Mouse (Mus musculus): ENCODE measurements at regions not wholly inside any gene's neighbourhood (a gene's known extent, or its start where the extent isn't known, plus 50 kb on each side); places are given as distances from the start of the nearest gene placed in this dataset.

DNA sequence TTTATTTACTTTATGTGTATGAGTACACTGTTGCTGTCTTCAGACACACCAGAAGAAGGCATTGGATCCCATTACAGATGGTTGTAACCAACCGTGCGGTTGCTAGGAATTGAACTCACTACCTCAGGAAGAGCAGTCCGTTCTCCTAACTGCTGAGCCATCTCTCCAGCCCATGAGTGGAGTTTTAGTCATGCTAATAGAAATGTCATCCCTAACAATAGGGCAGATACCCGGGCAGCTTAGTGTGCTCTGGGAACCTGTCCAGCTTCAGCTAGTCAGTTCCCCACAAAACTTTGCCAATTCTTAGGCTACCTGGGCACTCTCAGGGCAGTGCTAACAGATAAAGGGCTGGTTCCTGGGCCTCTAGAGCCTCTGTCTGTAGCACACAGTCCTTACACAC is 503.9 kb upstream of the Tmem132c start:
- DNase-seq: no peak

DNA sequence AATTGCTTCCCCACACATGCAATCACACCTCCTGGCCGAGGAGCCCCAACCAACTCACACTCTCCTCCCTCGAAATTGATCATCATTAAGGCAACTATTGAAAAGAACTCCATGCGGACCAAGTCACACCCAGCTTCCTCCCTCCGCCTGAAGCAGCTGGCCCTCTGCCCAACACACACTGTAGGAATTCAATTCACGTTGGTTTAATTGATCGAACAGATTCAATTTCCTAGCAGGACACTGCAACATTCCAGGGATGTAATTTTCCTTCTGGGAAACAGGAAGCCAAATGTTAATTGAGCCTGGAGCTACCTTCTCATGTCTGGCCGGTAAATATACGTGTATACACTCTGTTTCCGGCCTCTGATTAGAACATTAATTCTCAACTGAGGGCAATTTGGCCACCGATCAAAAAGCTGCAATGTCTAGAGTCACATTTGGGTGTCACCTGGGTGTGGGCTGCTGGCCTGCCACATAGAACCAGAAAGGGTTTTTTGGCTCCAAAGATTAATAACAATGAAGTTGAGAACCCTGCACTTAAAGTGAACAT is 500.7 kb upstream of the Tmem132c start:
- DNase-seq: no peak

DNA sequence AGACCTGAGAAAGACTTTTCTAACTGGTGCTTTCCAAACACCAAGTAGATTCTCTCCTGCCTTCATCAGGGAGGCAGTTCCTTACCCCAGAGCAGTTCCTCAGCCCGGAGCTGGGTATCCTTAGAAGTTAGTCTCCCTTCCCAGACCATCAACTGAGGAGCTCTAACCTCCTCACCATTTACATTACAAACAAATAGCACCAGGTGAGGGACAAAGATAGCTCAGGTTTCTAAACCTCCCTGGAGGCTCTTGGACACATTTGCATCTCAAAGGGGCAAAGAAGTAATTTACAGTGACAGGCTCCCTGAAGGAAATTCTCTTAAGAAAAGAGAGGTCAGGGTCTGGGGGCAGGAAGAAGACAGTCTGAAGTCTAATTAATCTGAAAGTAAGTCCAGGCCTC is 486.5 kb upstream of the Tmem132c start:
- DNase-seq: no peak

DNA sequence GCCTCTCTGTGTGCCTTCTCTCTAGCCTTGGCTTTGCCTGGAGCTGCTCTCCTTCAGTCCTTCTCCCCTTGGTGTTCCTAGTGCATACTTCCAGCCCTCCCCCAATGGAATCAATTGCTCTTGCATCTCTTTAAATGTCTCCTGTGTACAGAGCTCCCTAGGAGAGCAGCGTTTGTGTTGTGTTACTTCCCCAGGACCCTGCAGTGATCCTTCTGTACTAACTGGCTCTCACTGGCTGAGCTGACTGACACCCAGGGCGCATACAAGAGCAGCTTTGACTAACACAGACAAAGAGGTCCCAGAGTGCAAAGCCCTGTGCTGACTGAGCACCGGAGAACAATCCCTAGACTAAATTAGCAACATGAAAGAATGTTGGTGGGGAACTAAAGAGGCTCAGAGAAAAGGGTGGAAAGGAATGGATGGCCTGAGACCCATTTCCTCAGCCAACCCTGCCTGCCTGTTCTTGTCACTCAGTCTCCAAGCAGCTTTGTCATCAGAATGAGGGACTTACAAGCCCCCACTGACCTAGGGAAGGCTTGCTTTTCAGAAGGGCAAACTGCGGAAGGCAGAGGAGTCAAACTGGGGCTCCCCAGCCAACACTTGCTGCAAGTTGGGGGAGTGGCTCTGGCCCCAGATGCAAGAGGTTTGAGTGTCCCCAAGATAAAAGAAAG is 476.4 kb upstream of the Tmem132c start:
- DNase-seq: no peak

DNA sequence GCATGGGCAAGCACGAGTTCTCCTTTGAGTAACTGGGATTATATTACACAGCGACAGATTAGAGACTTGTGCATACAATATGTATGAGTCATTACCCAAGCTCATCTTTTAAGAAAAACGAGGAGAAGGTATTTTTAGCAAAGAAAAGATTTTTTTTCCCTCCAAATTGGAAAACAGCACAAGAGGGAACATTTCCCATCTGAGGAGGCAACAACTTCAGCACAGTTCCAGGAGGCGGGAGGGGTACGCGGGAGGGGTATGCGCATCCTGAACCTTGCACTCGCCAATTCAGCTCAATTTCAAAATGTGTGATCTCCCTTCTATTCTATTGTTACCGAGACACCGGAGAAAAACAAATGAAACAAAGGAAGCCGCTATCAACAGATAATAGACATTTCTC is 472.6 kb upstream of the Tmem132c start:
- DNase-seq: no peak

DNA sequence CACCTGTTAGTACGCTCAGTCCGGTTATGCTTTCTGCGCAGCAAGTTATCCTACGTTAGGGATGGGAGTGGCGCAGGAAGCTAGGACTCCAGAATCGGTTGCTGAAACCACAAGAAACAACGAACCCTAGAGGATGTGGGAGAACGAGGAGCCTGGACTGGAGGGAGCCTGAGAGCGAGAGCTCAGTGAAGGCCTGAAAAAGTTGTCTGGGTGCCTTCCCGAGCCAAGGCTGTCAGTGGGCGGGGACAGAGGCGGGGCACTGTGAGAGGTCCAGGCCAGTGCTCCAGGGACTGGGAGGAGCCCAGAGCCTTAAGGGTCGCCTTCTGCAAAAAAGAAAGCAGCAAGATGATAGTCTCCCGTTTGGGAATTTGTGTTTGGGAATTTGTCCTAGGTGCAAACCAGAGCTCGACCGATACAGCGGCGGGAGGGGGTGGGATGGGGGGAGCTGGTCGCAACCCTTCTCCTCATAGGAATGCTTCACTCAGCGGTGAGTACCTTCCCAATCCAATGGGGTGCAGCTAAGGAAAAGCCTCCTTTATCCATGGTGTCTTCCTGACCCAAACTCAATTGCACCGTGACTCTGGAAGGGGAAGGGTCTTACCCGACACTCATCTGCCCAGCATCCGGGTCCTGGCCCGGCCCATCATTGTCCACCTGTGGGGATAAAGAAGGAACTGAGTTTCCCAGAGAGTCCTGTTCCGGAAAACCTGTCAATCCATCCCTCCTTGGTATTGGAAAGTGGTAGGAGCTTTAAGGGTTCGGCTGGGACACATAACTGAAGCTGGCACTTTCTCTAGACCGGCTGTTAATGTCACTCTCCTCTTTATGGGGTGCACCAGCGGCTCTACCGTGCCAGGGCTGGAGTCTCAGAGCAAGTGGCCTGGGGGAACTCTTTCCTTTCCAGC is 453.6 kb upstream of the Tmem132c start:
- DNase-seq: peak; percentile 41

DNA sequence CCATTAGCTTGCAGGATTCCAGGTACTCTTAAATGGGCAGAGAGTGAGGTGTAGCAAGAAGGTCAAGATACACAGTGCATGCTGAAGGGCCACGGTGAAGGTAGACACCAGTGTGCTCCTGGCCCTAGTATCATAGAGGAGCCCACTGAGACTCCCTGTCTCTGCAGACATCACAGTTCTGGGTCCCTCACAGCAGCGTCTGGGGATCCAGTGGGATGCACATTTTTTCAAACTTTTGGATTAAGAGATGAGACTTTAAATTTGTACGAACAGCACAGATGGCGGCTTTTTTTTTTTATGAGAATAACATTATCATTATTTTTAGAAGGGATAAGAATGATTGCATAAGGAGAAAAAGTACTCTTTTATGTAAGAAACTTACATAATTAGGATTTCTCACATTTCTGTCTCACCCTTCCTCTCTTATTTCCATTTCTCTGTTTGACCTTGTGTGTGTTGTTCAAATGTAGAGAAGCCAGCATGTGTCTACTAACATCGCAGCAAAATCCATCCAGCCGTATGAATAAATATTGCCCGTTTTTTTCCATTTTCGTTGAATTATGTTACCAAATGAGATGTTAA is 441.8 kb upstream of the Tmem132c start:
- no peak for DNase-seq

DNA sequence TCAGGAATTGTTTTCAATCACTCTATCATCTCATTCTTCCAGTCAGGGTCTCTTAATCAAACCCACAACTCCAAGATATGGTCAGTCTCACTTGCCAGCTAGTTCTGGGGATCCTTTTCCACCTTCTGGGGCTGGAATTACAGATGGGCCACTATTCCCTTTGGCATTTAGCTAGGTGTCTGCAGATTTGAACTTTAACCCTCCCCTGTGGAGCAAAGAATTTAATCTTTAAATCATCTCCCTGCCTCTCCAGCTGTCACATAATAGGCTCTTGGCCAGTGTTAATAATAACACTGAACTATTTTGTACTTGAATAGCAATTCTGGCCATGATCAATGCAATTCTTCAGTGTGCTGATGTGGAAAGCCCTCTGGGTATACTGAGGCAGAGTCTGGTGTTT is 435.0 kb upstream of the Tmem132c start:
- DNase-seq: no peak

DNA sequence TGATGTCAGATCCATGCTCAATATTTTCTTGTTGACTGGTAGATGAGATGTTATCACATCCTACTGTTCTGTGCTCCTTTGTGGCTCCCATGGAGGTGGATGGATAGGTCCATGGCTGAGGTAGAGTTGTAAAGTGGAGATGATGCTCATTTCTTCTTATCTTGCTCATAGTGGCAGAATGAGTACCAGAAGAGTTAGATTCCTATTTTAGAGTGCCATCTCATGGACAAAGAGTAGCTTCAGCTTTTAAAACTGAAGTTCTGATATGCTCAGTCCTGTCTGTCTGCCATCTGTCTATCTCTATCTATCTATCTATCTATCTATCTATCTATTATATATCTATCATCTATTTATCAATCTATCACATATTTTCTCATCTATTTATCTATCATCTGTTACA is 425.5 kb upstream of the Tmem132c start:
- DNase-seq: no peak

DNA sequence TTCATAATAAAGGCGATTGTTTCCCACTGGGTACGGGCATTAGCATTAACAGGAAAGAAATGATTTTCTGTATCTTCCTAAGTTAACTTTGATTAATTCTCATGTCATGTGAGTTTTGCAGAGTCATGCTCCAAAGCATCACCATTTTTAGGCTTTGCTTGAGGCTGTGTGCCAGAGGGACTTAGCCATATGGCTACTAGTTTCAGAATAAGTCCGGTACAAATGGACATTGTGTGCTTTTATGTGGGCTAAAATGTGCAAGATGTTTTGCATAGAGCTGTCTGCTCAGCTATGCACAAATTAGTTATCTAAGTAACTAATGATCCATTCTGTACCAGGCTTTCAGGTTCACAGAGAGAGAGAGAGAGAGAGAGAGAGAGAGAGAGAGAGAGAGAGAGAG is 406.2 kb upstream of the Tmem132c start:
- no peak for DNase-seq

DNA sequence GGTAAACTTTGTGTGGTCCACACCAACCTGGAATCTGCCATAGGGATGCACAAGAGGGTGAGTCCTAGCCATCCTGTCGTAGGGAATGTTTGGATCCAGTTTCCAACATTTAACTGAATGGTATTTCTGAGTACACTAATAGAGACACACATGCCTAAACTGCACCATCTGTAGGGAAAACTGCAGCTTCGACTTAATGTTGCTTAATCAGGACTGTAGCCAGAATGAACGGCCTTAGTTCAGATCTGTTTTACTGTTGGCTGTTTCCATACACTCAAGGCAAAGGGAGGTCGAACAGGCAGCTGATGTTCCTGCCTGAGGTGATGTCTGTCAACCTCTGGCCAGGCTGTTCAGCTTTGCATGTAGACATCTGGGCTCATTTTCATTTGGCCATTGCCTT is 399.0 kb upstream of the Tmem132c start:
- no peak for DNase-seq

DNA sequence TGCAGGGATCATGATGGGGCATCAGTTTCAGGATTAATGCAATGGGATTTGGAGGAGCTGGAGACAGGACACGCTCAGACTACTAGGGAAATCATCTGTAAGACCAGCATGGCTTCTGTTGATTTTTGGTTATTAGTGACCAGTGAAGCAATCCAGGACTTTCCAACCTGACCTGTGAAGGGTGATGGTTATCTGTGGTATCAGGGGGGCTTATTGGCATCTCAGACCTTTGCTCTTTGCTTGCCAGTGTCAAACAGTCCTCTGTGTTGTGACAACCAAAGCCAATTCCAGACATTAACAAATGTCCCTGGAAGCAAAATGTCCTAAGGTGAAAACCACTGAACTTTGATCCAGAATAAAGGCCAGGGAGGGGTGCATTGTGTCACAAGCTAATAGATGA is 379.5 kb upstream of the Tmem132c start:
- no peak for DNase-seq

DNA sequence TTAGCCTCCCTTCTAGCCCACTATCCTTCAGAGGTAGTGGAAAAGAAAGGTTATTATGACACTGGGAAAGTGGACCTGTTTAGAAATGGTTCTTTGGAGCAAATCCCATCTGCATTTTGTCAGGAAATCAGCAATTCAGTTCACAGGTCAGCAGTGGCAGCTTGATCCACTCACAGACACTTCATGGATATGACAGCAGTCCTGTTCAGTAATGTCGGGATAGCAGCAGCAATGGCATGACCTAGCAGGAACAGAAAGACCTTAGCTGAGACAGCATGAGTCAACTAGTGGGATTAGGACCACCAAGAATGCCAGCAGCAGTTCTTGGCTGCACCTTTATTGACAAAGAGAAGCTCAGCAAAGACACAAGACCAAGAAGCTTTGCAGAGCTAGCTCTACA is 365.8 kb upstream of the Tmem132c start:
- peak; percentile 37 for DNase-seq

DNA sequence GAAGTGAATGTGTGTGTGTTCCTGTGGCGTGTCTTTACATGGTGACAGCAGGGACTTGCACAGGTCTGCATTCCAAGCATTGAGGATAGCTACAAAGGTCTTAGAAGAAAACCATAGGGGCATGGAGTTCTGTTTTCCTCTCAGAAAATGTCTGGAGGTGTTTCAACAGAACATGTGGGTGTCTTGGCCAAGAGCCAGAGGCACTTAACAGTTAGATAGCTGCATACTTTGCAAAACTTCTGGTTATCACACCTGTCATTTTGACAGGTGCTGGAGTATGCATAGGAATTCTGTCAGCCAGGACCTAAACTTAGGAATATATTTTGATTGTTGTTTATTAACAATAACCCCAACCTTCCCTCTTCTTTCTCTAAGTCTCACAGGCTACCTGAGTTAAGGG is 350.9 kb upstream of the Tmem132c start:
- no peak for DNase-seq

DNA sequence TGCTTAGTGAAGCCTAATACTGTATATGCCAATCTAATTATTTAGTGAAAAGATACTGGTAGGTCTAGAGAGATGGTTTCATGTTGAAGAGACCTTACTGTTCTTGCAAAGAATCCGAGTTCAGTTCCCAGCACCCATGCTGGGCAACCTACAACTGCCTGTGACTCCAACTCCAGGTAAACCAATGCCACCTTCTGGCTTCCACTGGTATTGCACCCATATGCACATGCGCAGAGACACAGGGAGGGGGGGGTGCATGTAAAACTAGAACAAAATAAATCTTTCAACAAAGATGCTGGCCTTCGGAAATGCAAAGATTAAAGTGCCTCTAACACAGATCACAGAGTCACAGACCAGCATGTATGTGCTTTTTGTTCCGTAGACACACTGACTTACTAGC is 348.5 kb upstream of the Tmem132c start:
- DNase-seq: no peak

DNA sequence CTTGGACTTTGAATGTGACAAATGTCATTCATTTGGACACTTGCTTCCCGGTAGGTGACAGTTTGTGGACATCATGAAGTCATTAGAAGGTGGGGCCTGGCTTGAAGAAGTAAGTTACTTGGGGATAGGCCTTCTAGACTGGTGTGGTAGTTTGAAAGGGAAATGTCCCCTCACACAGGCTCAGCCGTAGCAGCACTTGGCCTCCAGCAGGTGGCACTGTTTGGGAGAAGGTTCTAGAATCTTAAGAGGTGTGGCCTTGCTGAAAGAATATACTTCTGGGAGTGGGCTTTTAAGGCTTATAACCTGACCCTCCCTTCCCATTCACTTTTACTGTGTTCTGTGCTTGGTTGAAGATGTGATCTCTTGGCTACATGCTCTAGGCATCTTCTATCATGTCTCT is 331.5 kb upstream of the Tmem132c start:
- peak; percentile 1 for DNase-seq

DNA sequence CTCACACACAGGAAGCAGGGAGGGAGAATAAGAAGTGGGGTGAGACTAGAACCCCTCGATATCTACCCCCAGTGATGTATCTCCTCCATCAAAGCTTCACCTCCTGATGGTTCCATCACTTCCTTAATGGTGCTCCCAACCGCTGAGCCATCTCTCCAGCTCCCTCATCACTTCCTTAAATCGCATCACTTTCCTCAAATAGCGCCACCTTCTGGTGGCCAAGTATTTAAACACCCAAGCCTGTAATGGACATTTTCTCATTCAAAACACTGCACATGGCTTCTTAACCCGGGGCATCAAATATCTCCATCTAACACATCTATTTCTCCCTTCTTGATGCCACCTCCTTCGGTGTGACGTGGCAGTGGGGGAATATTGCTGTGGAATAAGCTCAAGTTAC is 324.3 kb upstream of the Tmem132c start:
- no peak for DNase-seq

DNA sequence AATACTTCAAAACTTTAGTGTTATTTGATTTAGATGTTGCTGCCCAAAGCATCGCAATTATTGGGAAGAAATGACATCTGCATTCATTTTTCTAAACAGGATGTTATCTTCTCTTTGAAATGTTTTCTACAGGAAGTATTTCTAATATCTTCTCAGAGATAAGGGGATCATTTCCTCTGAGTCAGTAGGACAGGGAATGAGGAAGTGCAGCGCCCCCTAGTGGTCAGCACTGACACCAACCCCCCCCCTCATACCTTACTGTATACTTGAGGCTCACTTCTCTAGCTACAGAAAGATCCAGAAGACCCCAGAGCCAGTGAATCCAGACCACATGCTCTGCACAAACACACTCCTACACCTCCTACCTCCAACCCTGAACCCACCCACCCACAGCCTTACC is 308.1 kb upstream of the Tmem132c start:
- no peak for DNase-seq

DNA sequence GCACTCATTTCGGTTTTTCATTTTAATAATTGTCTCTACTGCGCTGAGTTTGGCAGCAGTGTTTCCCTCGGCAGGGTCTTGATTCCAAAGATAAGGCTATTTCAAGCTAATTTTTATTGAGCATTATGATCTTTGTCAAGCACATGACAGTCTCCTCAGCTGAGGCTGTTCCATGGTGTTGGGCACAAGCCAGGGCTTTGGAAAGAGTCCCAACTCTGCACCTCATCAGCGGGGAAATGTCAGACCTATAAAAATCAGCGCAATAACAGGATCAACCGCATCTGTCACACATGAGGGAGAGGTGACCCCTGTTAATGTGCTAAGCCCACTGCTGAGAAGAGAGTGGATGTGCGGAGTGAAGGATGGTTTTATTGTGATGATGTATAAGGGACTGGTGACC is 296.7 kb upstream of the Tmem132c start:
- DNase-seq: peak; percentile 36

DNA sequence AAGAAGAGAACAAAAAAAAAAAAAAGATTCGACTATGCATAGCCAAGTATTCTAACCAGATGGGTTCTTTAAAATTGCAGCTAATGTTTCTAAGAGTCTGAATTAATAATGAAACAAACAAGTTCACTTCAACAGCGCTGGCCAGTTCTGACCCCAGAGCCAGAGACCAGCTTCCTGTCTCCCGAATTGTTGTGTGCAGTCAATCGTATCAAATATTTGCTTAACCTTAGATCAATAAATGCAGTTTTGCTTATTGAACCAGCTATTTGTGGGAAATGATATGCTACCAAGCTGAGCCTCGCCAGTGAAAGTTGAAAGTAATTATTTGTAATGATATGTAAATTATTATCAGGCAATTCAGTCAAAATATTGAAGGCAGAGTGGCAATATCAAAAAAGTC is 287.4 kb upstream of the Tmem132c start:
- DNase-seq: no peak

DNA sequence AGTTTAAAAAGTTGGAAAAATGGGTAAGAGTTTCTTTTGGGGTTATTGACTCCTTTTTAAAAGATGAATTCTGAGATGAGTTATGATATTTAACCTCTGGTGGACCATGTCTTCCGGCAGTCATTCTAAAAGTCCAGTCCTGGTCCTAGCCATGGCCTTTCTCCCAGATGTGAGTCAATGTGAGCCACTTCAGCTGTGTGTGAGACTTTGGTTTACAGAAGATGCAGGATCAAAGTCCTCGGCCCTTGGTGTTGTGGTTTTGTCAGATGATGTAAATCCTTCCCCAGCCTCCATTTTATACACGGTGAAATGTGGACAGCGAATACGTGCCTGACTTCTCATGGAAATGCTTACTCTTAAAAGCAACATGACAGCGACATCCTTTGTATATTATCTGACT is 287.0 kb upstream of the Tmem132c start:
- no peak for DNase-seq

DNA sequence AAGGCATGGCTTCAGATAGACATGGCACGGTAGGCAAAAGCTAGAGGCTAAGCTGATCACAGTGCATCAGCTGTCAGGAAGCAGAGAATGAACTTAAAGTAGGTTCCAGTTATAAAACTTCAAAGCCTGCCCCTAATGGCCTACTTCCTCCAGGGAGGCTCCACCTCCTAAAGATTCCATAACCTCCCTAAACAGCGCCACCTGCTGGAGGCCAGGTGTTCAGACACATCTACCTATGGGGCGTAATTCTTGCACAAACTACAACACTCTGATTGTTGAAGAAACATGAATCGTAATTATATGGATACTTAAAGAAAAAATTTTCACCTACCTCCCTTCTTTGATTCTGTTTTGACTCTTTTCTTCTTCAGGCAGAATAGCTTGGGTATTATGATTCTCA is 277.0 kb upstream of the Tmem132c start:
- DNase-seq: no peak

DNA sequence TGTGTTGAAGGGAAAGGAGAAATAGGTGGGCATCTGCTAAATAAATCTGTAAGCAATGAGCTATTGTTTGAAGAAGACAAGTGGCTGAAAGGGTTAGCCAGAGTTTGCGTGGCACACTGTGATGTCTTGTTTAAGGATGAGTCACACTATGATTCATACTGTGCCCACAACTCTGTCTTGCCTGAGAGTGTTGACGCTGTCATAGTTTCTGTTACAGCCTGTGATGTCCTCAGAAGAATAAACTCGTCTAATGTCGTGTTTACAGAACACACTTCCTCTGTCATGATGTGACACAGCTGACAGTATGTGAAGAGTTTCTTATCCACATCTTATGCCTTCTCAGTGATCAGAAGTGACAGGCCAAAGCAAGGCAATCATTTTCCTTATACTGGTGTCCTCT is 274.5 kb upstream of the Tmem132c start:
- no peak for DNase-seq

DNA sequence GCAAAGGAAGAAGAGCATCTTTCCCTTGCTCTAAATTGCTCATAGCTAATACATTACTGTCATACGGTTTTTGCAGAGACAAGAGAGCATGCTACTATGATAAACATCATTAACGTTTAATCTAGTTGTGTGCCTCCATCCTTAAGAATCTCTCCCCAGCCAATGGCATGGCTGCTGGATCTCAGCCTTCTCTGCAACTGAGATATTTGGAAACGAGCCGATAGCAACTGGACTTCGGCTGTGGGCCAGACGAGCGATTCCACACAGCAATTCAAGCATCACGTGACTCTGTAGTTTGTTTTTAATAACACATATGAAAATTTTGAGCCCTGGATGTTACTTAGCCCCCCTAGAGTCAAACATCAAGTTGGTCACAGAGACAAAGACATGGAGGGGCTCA is 272.2 kb upstream of the Tmem132c start:
- DNase-seq: peak; percentile 6

All from lung, postnatal 14 days (tissue).